Mouse (Mus musculus) myocyte (in vitro differentiated cells): ENCODE data around the gene Rps6kb1. TPM values are rescaled to one million over a fixed set of nuclear protein-coding genes. Genes with fewer than 3 reads are reported as not detected.

Experiments
- H3K27me3 ChIP-seq: one replicate; pipeline ENCODE4 v1.6.1; 2011; ENCODE audit not compliant: control insufficient read depth, insufficient read depth, insufficient read length
- H3K36me3 ChIP-seq: one replicate; pipeline ENCODE4 v1.6.1; 2011; ENCODE audit not compliant: control insufficient read depth, insufficient read depth
- H3K4me2 ChIP-seq: one replicate; pipeline ENCODE4 v1.6.1; 2011; ENCODE audit warnings: low read depth, control low read depth
- H3K4me3 ChIP-seq: one replicate; pipeline ENCODE4 v1.5.1; 2011; ENCODE audit warnings: mild to moderate bottlenecking, control low read depth, moderate library complexity
- H3K79me2 ChIP-seq: one replicate; pipeline ENCODE4 v1.6.1; 2011; ENCODE audit not compliant: control insufficient read depth, insufficient read depth
- H3ac ChIP-seq: one replicate; pipeline ENCODE4 v1.6.1; 2011; ENCODE audit not compliant: control insufficient read depth, insufficient read length
- CEBPB ChIP-seq: IDR thresholded peaks from 2 replicates; pipeline ENCODE4 v1.6.1; 2011; ENCODE audit warnings: mild to moderate bottlenecking, moderate library complexity; ENCODE audit not compliant: poor library complexity, insufficient read depth, severe bottlenecking
- E2F4 ChIP-seq: IDR thresholded peaks from one replicate; pipeline ENCODE4 v1.6.1; 2011; ENCODE audit warnings: mild to moderate bottlenecking, control low read depth, moderate library complexity; ENCODE audit not compliant: insufficient read depth
- MAX ChIP-seq: IDR thresholded peaks from one replicate; pipeline ENCODE4 v1.6.1; 2011; ENCODE audit warnings: low read depth, mild to moderate bottlenecking, control low read depth
- MYOD1 ChIP-seq, 3 experiments: IDR thresholded peaks; one replicate each; pipeline ENCODE4 v1.6.1; 2011; ENCODE audit warnings: control low read depth in 2 of 3, low read depth in 2 of 3, mild to moderate bottlenecking in 2 of 3, moderate library complexity in 1 of 3; ENCODE audit not compliant: insufficient read length in 2 of 3, control insufficient read depth in 1 of 3
- MYOG ChIP-seq, 3 experiments: IDR thresholded peaks; one replicate each; pipeline ENCODE4 v1.6.1; 2011; ENCODE audit warnings: control low read depth in 2 of 3, low read depth in 2 of 3, mild to moderate bottlenecking in 2 of 3; ENCODE audit not compliant: insufficient read length in 2 of 3, control insufficient read depth in 1 of 3, insufficient read depth in 1 of 3
- POLR2A ChIP-seq: IDR thresholded peaks from one replicate; pipeline ENCODE4 v1.6.1; 2011; ENCODE audit warnings: low read depth, mild to moderate bottlenecking, control low read depth, moderate library complexity; ENCODE audit not compliant: insufficient read length
- POLR2AphosphoS2 ChIP-seq: IDR thresholded peaks from one replicate; pipeline ENCODE4 v1.6.1; 2011; ENCODE audit warnings: low read depth, control low read depth; ENCODE audit not compliant: insufficient read length
- REST ChIP-seq: IDR thresholded peaks from one replicate; pipeline ENCODE4 v1.6.1; 2011; ENCODE audit warnings: mild to moderate bottlenecking, control low read depth, moderate library complexity; ENCODE audit not compliant: insufficient read depth, insufficient read length
- SRF ChIP-seq: IDR thresholded peaks from one replicate; pipeline ENCODE4 v1.6.1; 2011; ENCODE audit warnings: low read depth; ENCODE audit not compliant: control insufficient read depth, insufficient read length
- TCF12 ChIP-seq: IDR thresholded peaks from one replicate; pipeline ENCODE4 v1.6.1; 2011; ENCODE audit warnings: mild to moderate bottlenecking, control low read depth; ENCODE audit not compliant: poor library complexity, insufficient read depth, severe bottlenecking
- TCF3 ChIP-seq: IDR thresholded peaks from one replicate; pipeline ENCODE4 v1.6.1; 2011; ENCODE audit warnings: low read depth, control low read depth; ENCODE audit not compliant: insufficient read length
- USF1 ChIP-seq: IDR thresholded peaks from one replicate; pipeline ENCODE4 v1.6.1; 2011; ENCODE audit warnings: low read depth, mild to moderate bottlenecking, control low read depth, moderate library complexity
- polyA plus RNA-seq: library from polyadenylated mRNA; unstranded; fragments of >200 nt; fragmentation: generic; extraction: Trizol; gene quantifications from one replicate; pipeline ENCODE4 v1.2.1, GENCODE M21; 2012; ENCODE audit warnings: missing spikeins

Rps6kb1 gene
- polyA plus RNA-seq, 1 experiment: 13.0 TPM

DNA sequence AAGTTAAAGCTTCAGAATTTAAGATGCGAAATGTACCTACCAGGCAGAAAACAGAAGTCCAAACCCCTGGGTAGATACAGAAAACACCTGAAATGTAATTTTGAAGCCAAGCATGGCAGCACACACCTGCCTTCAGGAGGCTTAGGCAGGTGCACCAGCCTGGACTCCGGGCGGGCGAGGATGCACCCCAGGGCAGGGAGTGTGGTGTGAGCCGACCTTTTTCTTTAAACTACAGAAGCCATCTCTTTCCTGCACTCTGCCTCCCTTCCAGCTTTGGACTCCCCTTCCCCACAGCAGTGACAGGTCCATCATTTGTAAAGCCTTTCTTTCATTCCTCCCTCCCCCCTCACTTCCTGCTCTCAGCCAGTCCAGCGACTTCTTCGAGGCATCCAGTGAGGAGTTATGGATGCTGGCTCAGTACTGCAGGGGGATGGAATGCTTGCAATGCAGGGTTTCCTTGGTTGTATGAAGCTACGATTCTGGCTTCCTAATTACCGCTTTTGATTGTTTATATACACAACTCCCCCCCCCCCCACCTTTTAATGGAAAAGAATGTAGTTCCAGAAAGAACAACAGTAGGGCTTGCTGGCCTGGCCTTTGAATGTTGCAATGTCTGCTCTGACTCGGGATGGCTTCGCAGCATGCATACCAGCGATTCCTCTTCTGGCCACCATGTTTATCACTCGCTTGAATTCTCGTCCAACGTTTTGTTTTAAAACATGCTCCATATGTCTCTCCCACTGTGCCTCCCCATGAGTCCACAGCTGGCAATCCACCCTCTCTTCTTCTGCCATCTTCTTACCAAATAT lies 26.6 kb upstream of the Rps6kb1 start:
- H3ac ChIP-seq: no peak overlapping the region
- peak overlapping the region; percentile 68 for H3K4me2 ChIP-seq
- TF ChIP-seq TCF12 (no peak), USF1 (no peak), E2F4 (no peak), MYOG (IDR thresholded peaks at IDR 0.05; ENCODE audit: control insufficient read depth in 1 of 3, insufficient read depth in 1 of 3, insufficient read length in 2 of 3, low read depth in 2 of 3) (no peak), MAX (no peak), SRF (no peak), POLR2AphosphoS2 (no peak), REST (no peak), POLR2A (no peak), CEBPB (no peak), TCF3 (no peak), MYOD1 (IDR thresholded peaks at IDR 0.05; ENCODE audit: control insufficient read depth in 1 of 3, insufficient read length in 2 of 3, low read depth in 2 of 3) (no peak)
- H3K27me3 ChIP-seq: no peaks in the 10 kb centered on the region
- no peak overlapping the region for H3K4me3 ChIP-seq
- H3K36me3 ChIP-seq: no peaks in the 10 kb centered on the region
- no peaks in the 10 kb centered on the region for H3K79me2 ChIP-seq

- H3K36me3 ChIP-seq: no peaks in the 10 kb centered on the region
- peak overlapping the region; percentile 68 for H3K4me2 ChIP-seq
- no peak overlapping the region for H3K4me3 ChIP-seq
- H3K79me2 ChIP-seq: no peaks in the 10 kb centered on the region
- H3K27me3 ChIP-seq: no peaks in the 10 kb centered on the region
- TF ChIP-seq USF1 (no peak), POLR2AphosphoS2 (peak; percentile 66), MYOG (IDR thresholded peaks at IDR 0.05; ENCODE audit: control insufficient read depth in 1 of 3, insufficient read depth in 1 of 3, insufficient read length in 2 of 3, low read depth in 2 of 3) (peak in 2 of 3 experiments; percentile 35 to 59), MYOD1 (IDR thresholded peaks at IDR 0.05; ENCODE audit: control insufficient read depth in 1 of 3, insufficient read length in 2 of 3, low read depth in 2 of 3) (peak in 2 of 3 experiments; percentile 31 to 43), POLR2A (no peak), CEBPB (0 out of 2 replicates have a peak, but pooled peaks have one; percentile 3)
- H3ac ChIP-seq: no peak overlapping the region
Observed at GRCm38 (mm10) chr11:86570261-86570746, 25.7 kb upstream of the Rps6kb1 start.

DNA sequence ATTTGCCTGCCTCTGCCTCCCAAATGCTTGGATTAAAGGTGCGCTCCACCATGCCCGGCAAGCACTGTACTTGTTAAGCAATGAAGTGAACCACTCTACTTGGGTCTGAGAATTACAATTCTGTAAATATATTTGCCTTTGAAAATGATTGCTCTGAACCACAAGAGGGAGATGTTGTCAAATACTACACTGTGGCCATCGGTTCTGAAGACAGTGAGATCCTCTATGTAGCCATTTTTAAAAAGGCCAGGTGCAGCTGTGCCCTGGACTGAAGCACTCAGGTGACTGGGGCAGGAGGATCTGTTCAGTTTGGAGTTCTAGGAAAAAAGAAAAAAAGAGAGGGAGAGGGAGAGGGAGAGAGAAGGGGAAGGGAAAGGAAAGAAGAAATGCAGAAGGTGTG lies 23.8 kb upstream of the Rps6kb1 start:
- no peaks in the 10 kb centered on the region for H3K36me3 ChIP-seq
- TF ChIP-seq CEBPB (no peak), MYOD1 (IDR thresholded peaks at IDR 0.05; ENCODE audit: control insufficient read depth in 1 of 3, insufficient read length in 2 of 3, low read depth in 2 of 3) (peak in 1 of 3 experiments; percentile 36), E2F4 (no peak)
- no peak overlapping the region for H3K4me2 ChIP-seq
- H3K27me3 ChIP-seq: no peaks in the 10 kb centered on the region
- H3ac ChIP-seq: no peak overlapping the region
- no peak overlapping the region for H3K4me3 ChIP-seq
- H3K79me2 ChIP-seq: no peaks in the 10 kb centered on the region

DNA sequence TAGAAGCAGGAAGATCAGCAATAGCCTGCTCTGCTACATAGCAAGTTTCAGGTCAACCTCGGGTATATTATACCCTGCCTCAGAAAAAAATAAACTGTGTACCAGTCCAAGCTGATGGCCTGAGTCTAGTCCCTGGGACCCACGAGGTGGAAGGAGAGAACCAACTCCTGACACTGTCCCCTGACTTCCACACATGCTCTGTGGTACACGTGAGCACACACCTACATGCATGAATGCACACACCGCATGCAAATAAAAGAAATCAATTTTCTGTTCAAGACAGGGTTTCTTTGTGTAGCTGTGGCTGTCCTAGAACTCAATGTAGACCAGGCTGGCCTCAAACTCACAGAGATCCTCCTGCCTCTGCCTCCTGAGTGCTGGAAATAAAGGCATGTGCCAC lies 13.7 kb upstream of the Rps6kb1 start:
- H3K27me3 ChIP-seq: no peaks in the 10 kb centered on the region
- H3K36me3 ChIP-seq: peaks cover 20% of the 10 kb centered on the region

GRCm38 (mm10) chr11:86553525-86553924 lies 8.9 kb upstream of the Rps6kb1 start:
- no peak overlapping the region for H3ac ChIP-seq

More for the DNA sequence above, 13.7 kb upstream of the Rps6kb1 start:
- Histone ChIP-seq H3K4me2 (no peak overlapping the region), H3K79me2 (no peaks in the 10 kb centered on the region), H3K4me3 (no peak overlapping the region), H3ac (no peak overlapping the region)
- TF ChIP-seq TCF12 (no peak), SRF (no peak), TCF3 (no peak), USF1 (no peak), REST (no peak), POLR2AphosphoS2 (no peak)

More at GRCm38 (mm10) chr11:86553525-86553924, 8.9 kb upstream of the Rps6kb1 start:
- no peaks in the 10 kb centered on the region for H3K79me2 ChIP-seq
- TF ChIP-seq MAX (no peak), TCF12 (no peak), E2F4 (no peak)
- H3K27me3 ChIP-seq: no peaks in the 10 kb centered on the region
- no peak overlapping the region for H3K4me2 ChIP-seq
- H3K36me3 ChIP-seq: peaks cover 27% of the 10 kb centered on the region
- no peak overlapping the region for H3K4me3 ChIP-seq
